In genomic region chr6:124414150-124414926, GRCm38 (mm10) we compare ENCODE assay signal across 8 mouse cellular contexts. TPM values are rescaled to one million over a fixed set of nuclear protein-coding genes. Genes with fewer than 3 reads are reported as not detected.
DNase-seq lines count a peak whose midpoint lies in the region; ATAC-seq and TF ChIP-seq lines count a peak whose summit lies in the region.

No protein-coding gene starts in this region.

- H3K4me2 ChIP-seq in intestine, embryonic 14.5 days (ENCODE audit: low read length): peak overlapping the region; percentile 82
- peak overlapping the region; percentile 81 for H3K4me2 ChIP-seq in midbrain, embryonic 16.5 days (ENCODE audit: low read length)
- peak overlapping the region; percentile 68 for H3K4me2 ChIP-seq in stomach, embryonic 14.5 days (replicated peaks; ENCODE audit: low read depth, low read length)

- H3K9me3 ChIP-seq in intestine, embryonic 14.5 days (ENCODE audit: control insufficient read depth, low read length): no peaks in the 10 kb centered on the region
- H3K9me3 ChIP-seq in midbrain, embryonic 16.5 days (replicated peaks; ENCODE audit: control insufficient read depth, low read length, poor library complexity, severe bottlenecking): no peaks in the 10 kb centered on the region
- H3K9me3 ChIP-seq in stomach, embryonic 14.5 days (ENCODE audit: control insufficient read depth, low read depth, low read length): no peaks in the 10 kb centered on the region

- H3K27ac ChIP-seq in gastrocnemius, adult 2 months: peak overlapping the region; percentile 92
- peak overlapping the region; percentile 79; the same call in 1 of the 2 replicates for H3K27ac ChIP-seq in intestine, embryonic 14.5 days (ENCODE audit: low read depth)
- H3K27ac ChIP-seq in midbrain, embryonic 16.5 days (ENCODE audit: low read length): peak overlapping the region; percentile 81
- H3K27ac ChIP-seq in stomach, embryonic 14.5 days (ENCODE audit: low read length): peak overlapping the region; percentile 44

- TF ChIP-seq CTCF in gastrocnemius, adult 2 months (IDR thresholded peaks at IDR 0.05): no peak

- H3K27me3 ChIP-seq in intestine, embryonic 14.5 days (replicated peaks; ENCODE audit: control insufficient read depth, insufficient read depth, low read length): no peaks in the 10 kb centered on the region
- no peaks in the 10 kb centered on the region for H3K27me3 ChIP-seq in midbrain, embryonic 16.5 days (ENCODE audit: control insufficient read depth, insufficient read depth, low read depth, low read length)
- no peaks in the 10 kb centered on the region for H3K27me3 ChIP-seq in stomach, embryonic 14.5 days (ENCODE audit: control insufficient read depth, insufficient read depth, low read length)

- 3% methylated on average over 39 of the region's 45 CpGs for WGBS in intestine, embryonic 14.5 days
- 1% methylated on average over 45 of the region's 45 CpGs for WGBS in midbrain, embryonic 16.5 days
- 2% methylated on average over 36 of the region's 45 CpGs for WGBS in stomach, embryonic 14.5 days

- H3K4me1 ChIP-seq in intestine, embryonic 14.5 days (replicated peaks; ENCODE audit: control insufficient read depth, insufficient read depth, low read length): peaks cover 2% of the 10 kb centered on the region; the same call in 1 of the 2 replicates
- peaks cover 20% of the 10 kb centered on the region for H3K4me1 ChIP-seq in midbrain, embryonic 16.5 days (ENCODE audit: control insufficient read depth, insufficient read depth, low read length)
- peaks cover 3% of the 10 kb centered on the region; the same call in 1 of the 2 replicates for H3K4me1 ChIP-seq in stomach, embryonic 14.5 days (ENCODE audit: control insufficient read depth, insufficient read depth, low read length)

- peak; percentile 63 for ATAC-seq in intestine, embryonic 14.5 days (replicated peaks; ENCODE audit: low FRiP score, low TSS enrichment, low read depth)
- peak; percentile 77 for ATAC-seq in midbrain, embryonic 16.5 days
- ATAC-seq in stomach, embryonic 14.5 days (ENCODE audit: insufficient number of reproducible peaks, insufficient read depth, low FRiP score, low read depth): peak; percentile 23

- DNase-seq in 3T3-L1 (ENCODE audit: low read depth, low spot score) (peak; percentile 66), liver (peak; percentile 58)
- peak; percentile 67 for DNase-seq in Muller cell, postnatal 12 days (ENCODE audit: inconsistent ontology term)
- peak; percentile 76 to 81 for DNase-seq in cerebellum, postnatal 10 days
- DNase-seq in gastrocnemius, adult 2 months: no peak
- DNase-seq in intestine, embryonic 14.5 days (ENCODE audit: low spot score): peak; percentile 80

- H3K9ac ChIP-seq in intestine, embryonic 14.5 days (ENCODE audit: low read length): peak overlapping the region; percentile 83
- peak overlapping the region; percentile 86 for H3K9ac ChIP-seq in midbrain, embryonic 16.5 days (ENCODE audit: low read depth, low read length)
- H3K9ac ChIP-seq in stomach, embryonic 14.5 days (replicated peaks; ENCODE audit: low read depth, low read length): peak overlapping the region; percentile 79

- intact Hi-C loops in gastrocnemius, adult 2 months (cut with DNase I): loop anchor here (10.0 kb wide), 1 partner anchor 330 kb away; the partner anchor contains the start of gene Grcc10

- H3K36me3 ChIP-seq in intestine, embryonic 14.5 days (ENCODE audit: control insufficient read depth, insufficient read depth, low read length): peaks cover 21% of the 10 kb centered on the region
- peaks cover 6% of the 10 kb centered on the region for H3K36me3 ChIP-seq in midbrain, embryonic 16.5 days (ENCODE audit: control insufficient read depth, insufficient read depth, low read length)
- H3K36me3 ChIP-seq in stomach, embryonic 14.5 days (ENCODE audit: control insufficient read depth, insufficient read depth, low read length): peaks cover 16% of the 10 kb centered on the region

- H3K4me3 ChIP-seq in gastrocnemius, adult 2 months: peak overlapping the region; percentile 94
- H3K4me3 ChIP-seq in intestine, embryonic 14.5 days (ENCODE audit: low read depth, low read length): peak overlapping the region; percentile 80
- H3K4me3 ChIP-seq in midbrain, embryonic 16.5 days (ENCODE audit: low read depth, low read length): peak overlapping the region; percentile 74
- H3K4me3 ChIP-seq in stomach, embryonic 14.5 days (ENCODE audit: low read depth, low read length): peak overlapping the region; percentile 84

RNA-seq across cellular contexts. Expression of gene Pex5, which starts 0.5 kb away (rescaled TPM):
- 10 to 100 TPM; 19.8 to 25.2 TPM for total RNA-seq in gastrocnemius, adult 2 months (2021)
- 34.0 and 37.8 TPM in 2 replicates for polyA plus RNA-seq in intestine, embryonic 14.5 days (2014; fragmentation: Nextera tagmentation; extraction: Ambion mirVana)
- 75.5 and 77.7 TPM in 2 replicates for polyA plus RNA-seq in midbrain, embryonic 16.5 days (2015; fragmentation: Nextera tagmentation; extraction: Ambion mirVana)
- polyA plus RNA-seq in stomach, embryonic 14.5 days (2014; fragmentation: Nextera tagmentation; extraction: Ambion mirVana): 32.1 and 32.3 TPM in 2 replicates

RNA-seq across cellular contexts. Expression of gene Clstn3, which starts 50.3 kb away (rescaled TPM):
- total RNA-seq in gastrocnemius, adult 2 months (2021): under 1 TPM; 0.36 to 0.64 TPM
- 4.7 and 5.4 TPM in 2 replicates for polyA plus RNA-seq in intestine, embryonic 14.5 days (2014; fragmentation: Nextera tagmentation; extraction: Ambion mirVana)
- polyA plus RNA-seq in midbrain, embryonic 16.5 days (2015; fragmentation: Nextera tagmentation; extraction: Ambion mirVana): 151 and 183 TPM in 2 replicates
- 4.9 and 5.4 TPM in 2 replicates for polyA plus RNA-seq in stomach, embryonic 14.5 days (2014; fragmentation: Nextera tagmentation; extraction: Ambion mirVana)

Comparison
In these comparisons a context has a peak if more than half of its experiments do, and no peak if none do; other contexts are left out.
1. ATAC-seq: peak in every context shown above with its lines; median percentile 77 in midbrain, embryonic 16.5 days; 63 in intestine, embryonic 14.5 days; 23 in stomach, embryonic 14.5 days.
2. RNA of gene Clstn3, which starts 50.3 kb away (polyA plus RNA-seq): 151 to 183 TPM in midbrain, embryonic 16.5 days; 4.9 to 5.4 TPM in stomach, embryonic 14.5 days and 4.7 to 5.4 TPM in intestine, embryonic 14.5 days; every median in the first group is over 10 times any median in the second.
3. Peak in every context shown above with its lines, with median percentiles within 50 percentile points of each other: H3K27ac ChIP-seq, H3K4me3 ChIP-seq, H3K4me2 ChIP-seq and H3K9ac ChIP-seq.